Mouse (Mus musculus): ENCODE results near the gene Gbp2b.
A peak's percentile ranks its signal among the peaks of the same experiment; 100 is the strongest.
"Not testable (repeated sequence)": the region's sequence is repeated elsewhere in the genome, so short reads cannot be mapped to it uniquely, and the experiment has no call there.

The Gbp2b gene

GRCm38 (mm10) chr3:142594547-142594946, at the start of gene Gbp2b:
Gene Gbp2b, plus strand, starts transcription at chr3:142594847.
- no peak for DNase-seq (ENCODE audit: low spot score in 2 of 2)

- no peak for DNase-seq (ENCODE audit: low spot score in 2 of 2)
Observed at GRCm38 (mm10) chr3:142546690-142547089, 48.0 kb upstream of the Gbp2b start.

- no peak for DNase-seq (ENCODE audit: low spot score in 2 of 2)
Observed at GRCm38 (mm10) chr3:142550052-142550676, 44.5 kb upstream of the Gbp2b start.

- DNase-seq (ENCODE audit: low spot score in 2 of 2) = no peak
Observed at GRCm38 (mm10) chr3:142554601-142555000, 40.0 kb upstream of the Gbp2b start.

GRCm38 (mm10) chr3:142555623-142556022, 39.0 kb upstream of the Gbp2b start:
- DNase-seq (ENCODE audit: low spot score in 2 of 2) = no peak

GRCm38 (mm10) chr3:142559632-142560228, 34.9 kb upstream of the Gbp2b start, which contains the start of gene Gbp3:
Gene Gbp3, plus strand, starts transcription at chr3:142560026.
- no peak for DNase-seq (ENCODE audit: low spot score in 2 of 2)

GRCm38 (mm10) chr3:142560296-142560948, 34.2 kb upstream of the Gbp2b start:
- DNase-seq (ENCODE audit: low spot score in 2 of 2) = peak; percentile 80 to 87

- DNase-seq (ENCODE audit: low spot score in 2 of 2) = no peak
Observed at GRCm38 (mm10) chr3:142561045-142561646, 33.5 kb upstream of the Gbp2b start.

GRCm38 (mm10) chr3:142561666-142562065, 33.0 kb upstream of the Gbp2b start:
- DNase-seq (ENCODE audit: low spot score in 2 of 2) = no peak

- DNase-seq (ENCODE audit: low spot score in 2 of 2) = not testable (repeated sequence)
Observed at GRCm38 (mm10) chr3:142567490-142567889, 27.2 kb upstream of the Gbp2b start.

- DNase-seq (ENCODE audit: low spot score in 2 of 2) = no peak
Observed at GRCm38 (mm10) chr3:142570738-142571137, 23.9 kb upstream of the Gbp2b start.

GRCm38 (mm10) chr3:142577108-142577507, 17.5 kb upstream of the Gbp2b start:
- DNase-seq (ENCODE audit: low spot score in 2 of 2) = no peak

GRCm38 (mm10) chr3:142578342-142578741, 16.3 kb upstream of the Gbp2b start:
- no peak for DNase-seq (ENCODE audit: low spot score in 2 of 2)

GRCm38 (mm10) chr3:142583067-142583466, 11.6 kb upstream of the Gbp2b start:
- DNase-seq (ENCODE audit: low spot score in 2 of 2) = no peak

GRCm38 (mm10) chr3:142587386-142587785, 7.3 kb upstream of the Gbp2b start:
- no peak for DNase-seq (ENCODE audit: low spot score in 2 of 2)

- DNase-seq (ENCODE audit: low spot score in 2 of 2) = no peak
Observed at GRCm38 (mm10) chr3:142588888-142589287, 5.8 kb upstream of the Gbp2b start.

- DNase-seq (ENCODE audit: low spot score in 2 of 2) = no peak
Observed at GRCm38 (mm10) chr3:142590431-142591067, 4.1 kb upstream of the Gbp2b start.

- no peak for DNase-seq (ENCODE audit: low spot score in 2 of 2)
Observed at GRCm38 (mm10) chr3:142597923-142598322, 3.3 kb downstream of the Gbp2b start.

- no peak for DNase-seq (ENCODE audit: low spot score in 2 of 2)
Observed at GRCm38 (mm10) chr3:142601675-142602074, 7.0 kb downstream of the Gbp2b start.

GRCm38 (mm10) chr3:142618658-142619057, 24.0 kb downstream of the Gbp2b start:
- DNase-seq (ENCODE audit: low spot score in 2 of 2) = no peak

- DNase-seq (ENCODE audit: low spot score in 2 of 2) = no peak
Observed at GRCm38 (mm10) chr3:142619606-142620005, 25.0 kb downstream of the Gbp2b start.

Data from right cerebral cortex, postnatal 10 days (tissue).